Mouse (Mus musculus) gastrocnemius, adult 8-10 months (tissue): ENCODE data around the gene Adcy7. TPM values are rescaled to one million over a fixed set of nuclear protein-coding genes. Genes with fewer than 3 reads are reported as not detected.

ENCODE experiments used
- total RNA-seq, 4 experiments: library from RNA; stranded (reverse); gene quantifications; 2 replicates each; pipeline ENCODE4 v1.2.4; 2022

Gene Adcy7
- total RNA-seq, 4 experiments from 2014 or later = 1.2 to 2.8 (median 1.7) TPM

Other genes with a start within 250 kb of the Adcy7 start
- 10 to 100 TPM; 40.7 to 52.9 (median 44.1) TPM for gene Cnep1r1, start 153.6 kb upstream of the Adcy7 start, total RNA-seq
- 10 to 100 TPM; 30.2 to 41.2 (median 33.5) TPM for gene Heatr3, start 134.5 kb upstream of the Adcy7 start, total RNA-seq
- 10 to 100 TPM; 12.1 to 16.0 (median 13.5) TPM for gene Tent4b, start 73.2 kb upstream of the Adcy7 start, total RNA-seq
- gene Brd7, start 89.8 kb downstream of the Adcy7 start, total RNA-seq = 10 to 100 TPM; 59.4 to 67.6 (median 63.1) TPM
- gene Nkd1, start 249.0 kb downstream of the Adcy7 start, total RNA-seq = 1 to 10 TPM in 3 of 4 experiments, under 1 TPM in 1; 0.97 to 1.5 (median 1.4) TPM